Mouse (Mus musculus): Measurements from ENCODE around the gene Dynll2. TPM values are rescaled to one million over a fixed set of nuclear protein-coding genes. Genes with fewer than 3 reads are reported as not detected.
A peak's percentile ranks its signal among the peaks of the same experiment; 100 is the strongest.
"Not testable (repeated sequence)": the region's sequence is repeated elsewhere in the genome, so short reads cannot be mapped to it uniquely, and the experiment has no call there.

Gene Dynll2
- total RNA-seq, 2 experiments from 2014 or later, result 157 to 161 TPM

DNA sequence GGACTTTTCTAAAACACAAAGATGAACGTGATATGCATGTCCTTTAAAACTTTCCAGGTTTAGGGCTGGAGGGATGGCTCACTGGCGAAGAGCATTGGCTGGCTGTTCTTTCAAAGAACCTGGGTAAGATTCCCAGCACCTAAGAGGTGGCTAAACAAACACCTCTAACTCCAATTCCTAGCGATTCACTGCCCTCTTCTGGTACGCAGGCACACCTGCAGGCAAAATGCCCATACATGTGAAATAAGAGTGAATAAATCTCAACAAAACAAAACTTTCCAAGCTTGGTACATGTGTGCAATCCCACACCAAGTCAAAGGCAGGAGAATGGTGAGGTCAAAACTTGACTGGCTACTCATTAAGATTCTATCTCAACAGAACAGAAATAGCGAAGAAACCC is 12.4 kb upstream of the Dynll2 start:
- no peak for DNase-seq
- intact Hi-C loops (cut with DNase I), result no loop called here

DNA sequence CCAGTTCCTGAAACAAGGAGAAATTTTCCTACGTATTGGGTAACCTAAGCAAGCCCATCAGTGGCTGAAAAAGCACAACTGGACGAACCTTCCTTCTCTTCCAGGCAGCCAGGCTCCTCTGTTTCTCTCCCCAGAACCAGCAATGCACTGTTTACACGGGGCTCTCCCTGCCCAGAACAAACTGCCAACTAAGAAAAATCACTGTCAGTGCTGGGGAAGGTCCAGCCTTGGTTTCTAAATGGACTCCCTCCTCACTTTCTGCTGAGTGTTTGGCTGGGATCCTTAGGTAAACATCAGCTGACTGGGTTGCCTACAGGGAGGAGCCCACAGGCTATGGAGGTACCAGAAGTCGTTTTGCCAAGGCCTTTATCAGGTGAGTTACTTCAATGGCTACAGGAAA is 4.5 kb upstream of the Dynll2 start:
- intact Hi-C loops (cut with DNase I), result no loop called here
- DNase-seq, result no peak

DNA sequence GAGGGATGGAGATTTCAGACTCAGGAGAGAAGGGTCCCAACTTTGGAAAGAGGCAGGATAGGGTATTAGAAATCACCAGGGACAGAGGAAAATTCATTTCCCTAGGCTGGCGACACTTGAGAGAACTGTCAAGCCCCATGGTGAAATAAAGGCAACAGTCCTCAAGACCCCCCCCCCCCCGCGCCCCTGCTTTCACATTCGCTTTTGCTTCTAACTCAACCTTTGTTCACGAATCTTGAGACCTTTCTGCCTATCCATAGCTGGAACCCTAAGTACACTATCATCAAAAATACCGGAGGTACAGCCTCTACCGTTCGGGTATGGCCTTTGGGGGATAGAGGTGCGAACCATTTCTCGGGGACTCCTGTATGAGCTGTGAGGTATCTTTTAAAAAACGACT is 528 bp upstream of the Dynll2 start:
- no peak for DNase-seq
- intact Hi-C loops (cut with DNase I), result loop anchor here (2.0 kb wide), 1 partner anchor 59 kb away; the partner anchor contains the start of gene Srsf1

DNA sequence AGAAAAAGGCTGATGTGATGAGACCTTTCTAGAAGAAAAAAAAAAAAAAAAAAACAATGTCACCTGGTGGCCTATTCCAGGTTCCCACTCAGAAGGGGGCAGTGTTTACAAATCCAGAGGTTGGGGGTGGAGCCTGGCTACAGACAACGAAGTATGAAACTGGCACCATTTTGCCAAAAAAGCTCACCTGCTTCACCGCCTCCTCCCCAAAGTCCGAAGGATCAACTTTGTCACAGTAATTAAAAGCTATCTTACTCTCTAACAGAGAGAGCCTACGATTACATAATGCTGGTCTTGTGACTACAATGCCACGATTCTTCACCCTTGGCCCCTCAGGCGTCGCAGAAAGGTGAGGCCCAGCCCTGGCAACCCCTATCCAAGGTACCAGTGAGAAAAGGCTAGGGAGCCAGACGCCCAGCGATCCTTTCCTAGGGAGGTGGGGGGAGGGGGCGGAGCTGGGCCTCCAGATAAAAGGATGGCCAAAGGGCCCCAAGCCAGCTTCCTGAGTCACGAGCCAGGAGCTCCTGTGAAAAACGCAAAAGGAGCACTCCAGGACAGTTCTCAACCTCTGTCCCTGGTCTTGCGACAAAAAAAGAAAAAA is 1.1 kb downstream of the Dynll2 start:
- DNase-seq, result peak; percentile 56 to 57
- intact Hi-C loops (cut with DNase I), result loop anchor here (2.0 kb wide), 1 partner anchor 61 kb away; the partner anchor contains the start of gene Srsf1

DNA sequence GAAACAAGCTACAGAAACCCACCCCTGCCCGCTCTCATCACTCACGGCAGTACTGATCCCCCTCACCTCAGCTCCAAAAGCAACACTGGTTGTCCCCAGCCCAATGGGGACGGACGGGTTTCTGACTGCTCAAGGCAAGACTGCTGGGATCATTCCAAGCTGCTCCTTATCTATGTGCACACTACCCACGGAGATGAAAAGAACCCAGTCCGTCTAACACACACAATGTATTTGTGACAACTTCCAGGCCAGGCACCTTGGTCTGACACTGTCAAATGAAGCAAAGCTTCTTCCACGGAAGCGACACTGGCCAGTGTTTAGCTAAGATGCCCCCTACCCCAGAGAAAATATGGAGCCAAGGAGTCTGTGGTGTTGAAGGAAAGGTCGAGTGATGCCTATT is 1.7 kb downstream of the Dynll2 start:
- intact Hi-C loops (cut with DNase I), result loop anchor here (2.0 kb wide), 1 partner anchor 61 kb away; the partner anchor contains the start of gene Srsf1

DNA sequence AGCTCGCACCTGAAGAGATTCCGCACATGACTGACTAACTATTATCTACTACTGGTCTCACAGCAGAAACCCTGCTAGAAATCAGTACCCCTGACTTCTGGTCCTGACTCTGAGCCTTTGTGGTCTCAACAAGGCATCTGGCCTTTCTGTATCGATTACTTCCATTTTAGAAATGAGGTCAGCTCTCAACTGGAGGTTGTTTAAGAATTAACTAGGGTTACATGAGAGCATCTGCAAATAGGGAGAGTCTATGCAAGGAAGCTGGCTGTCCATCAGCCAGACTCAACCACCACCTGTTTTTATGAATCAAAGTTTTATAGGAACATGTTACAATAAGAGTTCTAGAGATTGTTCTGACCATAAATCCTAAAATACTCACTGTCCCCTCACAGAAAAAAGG is 2.8 kb downstream of the Dynll2 start:
- intact Hi-C loops (cut with DNase I), result loop anchor here (5.0 kb wide), 1 partner anchor 223 kb away; no protein-coding TSS in a partner anchor

More for the DNA sequence above, 1.7 kb downstream of the Dynll2 start:
- DNase-seq, result no peak

DNA sequence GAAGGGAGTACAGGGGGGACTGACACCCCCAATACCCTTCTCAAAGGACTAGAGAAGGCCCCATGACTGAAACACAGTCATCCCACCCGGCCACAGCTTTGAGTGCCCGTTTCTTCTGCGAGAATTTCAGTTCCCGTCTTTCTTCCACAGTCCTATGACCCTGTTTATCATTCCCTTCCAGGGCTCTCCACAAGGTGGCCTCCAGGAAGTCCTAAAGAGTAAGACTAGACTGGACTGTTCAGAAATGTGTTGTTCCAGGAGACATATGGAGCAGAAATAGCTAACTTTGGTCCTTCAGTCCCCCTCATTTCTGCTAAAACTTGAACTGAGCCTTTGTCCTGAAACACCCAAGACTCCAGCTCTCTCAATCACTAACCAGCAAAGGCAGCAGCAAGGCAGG is 8.4 kb downstream of the Dynll2 start:
- DNase-seq, result no peak
- intact Hi-C loops (cut with DNase I), result loop anchor here (10.0 kb wide), 1 partner anchor 846 kb away; no protein-coding TSS in a partner anchor

More for the DNA sequence above, 2.8 kb downstream of the Dynll2 start:
- no peak for DNase-seq

DNA sequence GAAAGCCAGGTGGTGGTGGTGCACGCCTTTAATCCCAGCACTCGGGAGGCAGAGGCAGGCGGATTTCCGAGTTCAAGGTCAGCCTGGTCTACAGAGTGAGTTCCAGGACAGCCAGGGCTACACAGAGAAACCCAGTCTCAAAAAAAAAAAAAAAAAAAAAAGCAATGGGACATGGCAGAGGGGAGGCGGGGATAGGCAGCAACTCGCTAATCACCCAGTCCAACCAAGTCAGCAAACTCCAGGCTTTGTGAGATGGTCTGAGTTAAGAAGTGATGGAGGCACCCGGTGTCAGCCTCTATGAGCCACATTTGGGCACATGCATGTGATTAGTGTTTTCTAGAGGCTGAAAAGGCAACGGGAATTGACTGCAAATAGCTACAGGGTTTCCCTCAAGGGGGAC is 10.3 kb downstream of the Dynll2 start:
- intact Hi-C loops (cut with DNase I), result loop anchor here (10.0 kb wide), 1 partner anchor 848 kb away; no protein-coding TSS in a partner anchor
- not testable (repeated sequence) for DNase-seq

DNA sequence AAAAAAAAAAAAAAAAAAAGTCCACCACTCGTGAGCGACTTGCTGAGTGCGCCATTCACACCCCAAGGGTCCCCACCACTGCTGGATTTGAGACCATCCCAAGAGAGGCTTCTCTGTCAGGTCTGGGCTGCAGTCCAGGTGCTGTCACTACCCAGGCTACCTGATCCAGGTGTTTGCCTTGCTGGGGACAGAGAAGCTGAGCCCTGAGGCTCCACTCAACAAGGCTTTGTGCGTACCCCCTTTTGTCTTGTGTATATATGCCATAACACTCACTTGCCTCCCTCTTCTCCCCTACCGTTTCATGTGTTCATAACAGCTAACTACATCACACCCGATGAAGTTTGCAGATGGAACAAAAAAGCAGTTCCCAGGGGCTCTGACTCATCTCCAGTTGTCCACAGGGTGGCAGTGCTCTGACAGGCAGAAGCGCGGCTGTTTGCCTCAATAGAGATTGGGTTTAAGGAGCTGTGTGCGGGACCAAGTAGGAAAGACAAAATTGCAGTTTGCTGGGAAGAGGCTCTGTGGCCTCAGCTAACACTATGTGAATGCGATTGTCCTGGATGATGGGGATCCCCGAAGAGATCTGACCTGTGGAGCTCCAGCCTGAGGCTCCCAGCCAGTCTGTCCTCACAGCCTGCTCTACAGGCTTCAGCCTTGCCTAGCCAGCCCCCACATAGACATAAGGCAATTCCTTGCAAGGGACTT is 12.7 kb downstream of the Dynll2 start:
- DNase-seq, result peak in 1 of 2 experiments; percentile 50
- intact Hi-C loops (cut with DNase I), result loop anchor here (10.0 kb wide), 1 partner anchor 850 kb away; no protein-coding TSS in a partner anchor

DNA sequence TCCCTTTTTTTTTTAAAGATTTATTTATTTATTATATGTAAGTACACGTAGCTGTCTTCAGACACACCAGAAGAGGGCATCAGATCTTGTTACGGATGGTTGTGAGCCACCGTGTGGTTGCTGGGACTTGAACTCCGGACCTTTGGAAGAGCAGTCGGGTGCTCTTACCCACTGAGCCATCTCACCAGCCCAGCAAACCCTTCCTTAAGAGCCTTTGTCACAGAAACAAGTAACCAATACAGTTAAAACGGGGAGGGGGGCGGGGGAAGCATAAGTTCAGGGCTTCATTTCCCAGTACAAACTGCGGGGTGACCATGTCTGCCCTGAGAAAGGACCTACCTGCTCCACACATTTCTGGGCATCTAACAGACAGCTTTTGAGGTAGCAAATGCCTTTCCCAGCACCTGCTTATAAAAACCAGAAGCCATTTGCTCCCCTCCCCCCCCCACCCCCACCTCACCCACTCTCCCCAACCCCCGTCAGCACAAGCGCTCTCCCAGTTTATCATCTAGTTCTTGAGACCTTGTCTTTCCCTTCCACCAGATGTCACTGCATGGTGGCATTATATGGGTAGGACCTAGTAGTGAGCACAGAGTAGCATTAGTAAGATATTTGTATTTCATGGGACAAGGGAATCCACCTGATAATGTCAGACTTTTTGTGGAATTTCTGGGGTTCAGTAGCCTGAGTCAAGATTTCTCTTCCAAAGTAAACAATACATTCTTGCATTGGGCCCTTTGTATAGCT is 13.6 kb downstream of the Dynll2 start:
- DNase-seq, result no peak
- intact Hi-C loops (cut with DNase I), result loop anchor here (10.0 kb wide), 1 partner anchor 851 kb away; no protein-coding TSS in a partner anchor

DNA sequence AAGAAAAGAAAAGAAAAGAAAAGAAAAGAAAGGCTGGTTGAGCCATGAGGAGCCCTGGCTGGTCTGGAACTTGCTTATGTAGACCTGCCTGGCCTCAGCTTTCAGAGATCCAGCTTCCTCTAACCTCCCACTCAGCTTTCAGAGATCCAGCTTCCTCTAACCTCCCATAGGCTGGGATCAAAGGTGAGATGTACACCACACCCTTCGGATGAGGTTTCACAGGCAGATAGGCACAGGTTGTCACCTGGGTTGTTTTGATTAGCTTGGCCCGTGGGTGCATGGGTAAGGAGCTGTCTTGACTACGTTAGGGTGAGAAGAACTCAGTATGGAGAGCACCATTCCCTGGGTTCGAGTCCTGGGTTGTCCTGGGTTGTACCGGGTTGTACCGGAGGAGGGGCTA is 14.5 kb downstream of the Dynll2 start:
- intact Hi-C loops (cut with DNase I), result loop anchor here (10.0 kb wide), 1 partner anchor 852 kb away; no protein-coding TSS in a partner anchor
- DNase-seq, result no peak

DNA sequence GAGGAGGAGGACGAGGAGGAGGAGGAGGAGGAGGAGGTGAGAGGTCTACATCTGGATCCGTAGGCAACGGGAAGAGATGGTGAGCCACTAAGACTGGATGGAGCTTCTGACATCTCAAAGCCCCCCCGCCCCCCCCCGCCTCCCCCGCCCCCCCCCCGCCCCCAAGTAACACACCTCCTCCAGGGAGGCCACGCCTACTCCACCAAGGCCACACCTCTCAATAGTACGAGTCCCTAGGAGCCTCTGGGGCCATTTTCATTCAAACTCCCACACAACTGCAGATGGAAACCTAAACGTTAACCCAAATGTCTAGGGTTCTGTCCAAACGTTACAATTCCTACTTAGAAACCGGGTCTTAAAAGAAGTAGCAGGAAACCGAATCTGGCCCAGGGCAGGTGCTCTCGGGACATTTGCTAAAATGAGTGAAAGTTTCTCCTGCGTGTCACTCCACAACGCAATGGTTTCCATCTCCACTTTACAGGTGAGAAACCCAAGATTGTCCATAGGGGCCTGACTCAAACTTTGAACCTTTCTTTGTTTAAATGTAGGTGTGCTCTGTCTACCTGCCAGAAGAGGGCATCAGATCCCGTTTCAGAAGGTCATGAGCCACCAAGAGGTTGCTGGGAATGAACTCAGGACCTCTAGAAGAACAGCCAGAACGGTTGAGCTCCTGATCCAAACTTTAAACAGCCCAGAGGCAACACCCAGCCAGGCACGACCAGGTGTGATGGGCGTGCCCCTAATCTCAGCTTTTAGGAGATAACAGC is 18.8 kb downstream of the Dynll2 start:
- DNase-seq, result no peak
- intact Hi-C loops (cut with DNase I), result no loop called here

DNA sequence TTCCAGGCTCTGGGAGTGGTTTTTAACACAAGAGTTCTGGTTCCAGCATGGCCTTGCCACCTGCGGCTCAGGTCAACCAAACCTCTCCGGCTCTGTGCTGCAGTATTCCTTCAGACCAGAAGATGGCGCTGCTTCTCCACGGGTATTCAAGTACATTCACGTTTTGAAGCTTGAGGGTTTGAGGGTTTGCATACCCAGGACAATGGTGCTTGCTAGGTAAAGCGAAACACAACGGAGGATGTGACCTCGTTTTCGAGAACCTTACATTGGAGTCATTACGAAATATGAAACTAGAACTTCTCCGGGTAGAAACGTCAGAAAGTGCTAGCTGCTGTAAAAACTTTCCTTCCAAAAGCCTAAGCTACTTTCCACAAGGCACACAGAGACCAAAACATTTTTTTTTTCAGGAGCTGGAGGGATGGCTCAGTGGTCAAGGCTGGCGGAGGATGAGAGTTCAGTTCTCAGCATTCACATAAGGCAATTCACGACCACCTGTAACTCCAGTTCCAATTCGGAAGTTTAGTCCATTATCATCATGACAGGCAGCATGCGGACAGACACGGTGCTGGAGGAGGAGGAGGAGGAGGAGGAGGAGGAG is 19.5 kb downstream of the Dynll2 start:
- intact Hi-C loops (cut with DNase I), result no loop called here

DNA sequence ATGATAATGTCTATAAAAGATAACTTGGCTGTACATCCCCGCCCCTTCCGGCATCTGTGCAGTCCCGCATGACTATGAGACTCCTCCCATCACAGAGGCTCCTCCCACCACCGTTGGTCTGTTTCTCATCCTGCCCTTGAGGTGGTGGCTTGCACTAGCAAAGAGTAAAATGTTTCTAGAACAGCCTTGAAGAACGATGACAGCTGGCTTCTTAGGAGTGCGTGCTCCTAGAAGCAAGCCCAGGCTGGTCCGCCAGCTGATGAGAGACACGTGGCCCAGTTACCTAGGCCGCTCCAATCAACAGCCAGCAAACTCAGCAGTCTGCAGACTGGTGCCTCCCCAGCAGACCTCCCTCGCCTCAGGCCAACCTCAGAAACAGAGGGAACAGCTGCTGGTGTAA is 21.1 kb downstream of the Dynll2 start:
- no peak for DNase-seq
- intact Hi-C loops (cut with DNase I), result no loop called here

More for the DNA sequence above, 19.5 kb downstream of the Dynll2 start:
- DNase-seq, result peak; percentile 63 to 81

DNA sequence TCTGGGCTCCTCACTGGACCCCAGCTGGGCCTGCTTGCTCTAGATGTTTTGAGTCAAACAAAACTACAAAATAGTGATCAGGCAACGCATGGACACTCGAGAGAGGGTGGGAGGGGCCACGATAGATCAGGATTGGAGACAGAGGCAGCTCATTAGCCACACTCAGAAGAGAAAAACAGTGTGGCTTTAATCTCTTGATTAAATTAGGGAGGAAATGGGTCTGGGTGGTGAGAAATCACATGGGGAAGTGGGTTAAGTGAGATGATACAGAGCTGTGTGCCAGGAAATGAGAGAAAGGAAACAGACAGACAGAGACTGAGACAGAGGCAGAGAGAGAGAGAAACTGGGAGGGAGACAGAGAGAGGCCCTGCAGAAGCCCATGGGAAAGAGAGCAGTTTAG is 22.0 kb downstream of the Dynll2 start:
- intact Hi-C loops (cut with DNase I), result no loop called here

DNA sequence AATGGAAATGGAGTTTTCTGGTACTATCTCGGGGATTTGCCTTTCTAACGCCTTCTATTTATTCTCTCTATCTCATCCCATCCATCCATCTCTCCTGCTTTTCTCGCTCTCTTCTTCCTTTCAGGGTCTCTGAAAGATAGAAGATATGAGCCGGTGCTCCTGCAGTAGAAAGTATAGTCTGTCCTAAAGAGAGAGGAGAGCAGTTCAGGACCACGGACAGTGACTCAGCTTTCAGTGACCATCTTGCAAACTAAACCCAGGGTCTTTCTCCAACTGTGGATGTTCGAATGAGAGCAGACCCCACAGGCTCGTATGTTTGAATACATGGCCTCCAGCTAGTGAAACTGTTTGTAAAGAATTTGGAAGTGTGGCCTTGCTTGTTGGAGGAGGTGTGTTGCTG is 30.3 kb downstream of the Dynll2 start:
- DNase-seq, result no peak
- intact Hi-C loops (cut with DNase I), result no loop called here

More for the DNA sequence above, 22.0 kb downstream of the Dynll2 start:
- DNase-seq, result no peak

DNA sequence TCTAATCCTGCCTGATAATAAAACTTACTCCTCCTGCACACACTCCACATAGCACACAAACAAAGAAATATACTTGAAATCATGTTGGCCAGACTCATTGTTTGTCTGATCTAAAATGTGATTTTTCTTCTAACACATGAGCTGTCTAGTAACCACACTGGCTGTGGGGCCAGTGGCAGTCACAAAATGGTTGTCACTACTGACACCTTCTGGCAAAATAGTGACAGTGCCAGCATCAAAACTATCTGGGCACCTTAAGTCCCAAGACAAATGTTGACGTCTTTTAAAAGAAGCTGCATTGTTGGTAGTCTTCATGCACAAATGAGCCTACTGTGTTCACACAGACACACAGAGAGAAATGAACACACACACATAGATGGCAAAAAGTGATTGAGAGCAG is 32.2 kb downstream of the Dynll2 start:
- intact Hi-C loops (cut with DNase I), result no loop called here
- no peak for DNase-seq

DNA sequence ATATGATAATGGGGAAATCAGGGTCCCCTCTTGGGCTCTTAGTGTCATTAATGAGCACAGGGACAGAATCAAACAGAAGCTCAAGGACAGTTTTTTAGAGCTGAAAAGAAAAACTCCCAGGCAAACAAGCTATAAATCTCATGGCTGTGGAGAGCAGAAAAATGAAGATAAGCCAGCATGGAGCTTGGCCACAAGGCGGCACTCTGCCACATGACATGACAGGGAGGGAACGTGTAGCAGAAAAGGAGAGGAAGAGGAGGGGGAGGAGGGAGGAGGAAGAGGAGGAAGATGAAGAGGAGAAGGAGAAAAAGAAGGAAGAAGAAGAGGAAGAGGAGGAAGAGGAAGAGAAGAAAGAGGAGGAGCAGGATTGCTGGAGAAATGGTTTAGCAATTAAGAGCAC is 37.3 kb downstream of the Dynll2 start:
- no peak for DNase-seq
- intact Hi-C loops (cut with DNase I), result no loop called here

DNA sequence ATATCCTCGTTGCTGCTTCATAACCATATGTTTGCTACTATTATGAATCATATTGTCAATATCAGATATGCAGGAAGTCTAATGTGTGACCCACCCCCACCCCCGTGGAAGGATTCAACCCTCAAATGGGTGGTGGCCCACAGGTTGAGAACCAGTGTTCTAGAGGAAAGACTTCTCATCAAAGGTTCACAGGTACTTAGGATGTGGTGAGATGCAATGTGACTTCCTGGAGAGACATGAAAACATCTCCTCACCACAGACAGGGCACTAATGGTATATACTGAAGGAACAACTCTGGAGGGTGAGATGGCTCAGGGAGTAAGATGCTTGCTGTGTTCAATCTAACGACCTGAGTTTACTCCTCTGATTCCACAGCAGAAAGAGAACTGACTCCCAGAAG is 51.9 kb downstream of the Dynll2 start:
- intact Hi-C loops (cut with DNase I), result no loop called here
- no peak for DNase-seq

DNA sequence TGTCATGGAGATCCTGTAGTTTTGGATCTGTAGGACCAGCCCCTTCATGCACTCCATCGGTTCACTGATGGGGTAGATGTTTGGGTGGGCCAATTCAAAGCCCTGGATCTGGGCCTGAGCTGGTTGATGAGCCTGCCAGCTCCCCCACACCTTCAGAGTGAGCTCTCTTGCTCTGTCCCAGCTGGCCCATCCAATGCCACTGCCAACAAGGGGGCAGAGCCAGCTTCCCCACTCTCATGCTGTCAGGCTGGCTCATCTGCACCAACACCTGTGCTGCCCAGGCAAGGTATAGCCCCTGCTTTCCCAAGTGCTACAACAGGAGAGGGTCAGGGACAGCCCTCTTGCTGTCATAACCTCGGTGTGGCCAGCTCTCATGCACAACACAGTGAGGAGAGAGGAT is 53.6 kb downstream of the Dynll2 start:
- intact Hi-C loops (cut with DNase I), result no loop called here
- DNase-seq, result no peak
